Mouse (Mus musculus) ovary, postnatal 10 days (tissue): ENCODE measurements around the gene Acss2.
"Not testable (repeated sequence)": the region's sequence is repeated elsewhere in the genome, so short reads cannot be mapped to it uniquely, and the experiment has no call there.

Experiments used
- DNase-seq: peaks from one replicate; pipeline ENCODE4 v3.0.0; 2022; ENCODE audit warnings: low spot score

Acss2 gene

GRCm38 (mm10) chr2:155538463-155539057 is 20.8 kb downstream of the Acss2 start:
- not testable (repeated sequence) for DNase-seq

GRCm38 (mm10) chr2:155539696-155540095 is 21.9 kb downstream of the Acss2 start:
- DNase-seq, result no peak

GRCm38 (mm10) chr2:155540822-155541458 is 23.2 kb downstream of the Acss2 start:
- DNase-seq, result no peak

GRCm38 (mm10) chr2:155546955-155547354 is 29.2 kb downstream of the Acss2 start:
- DNase-seq, result no peak

- DNase-seq, result no peak
Measured at GRCm38 (mm10) chr2:155552336-155552735, 34.6 kb downstream of the Acss2 start.

GRCm38 (mm10) chr2:155552949-155553354 is 35.2 kb downstream of the Acss2 start:
- no peak for DNase-seq

GRCm38 (mm10) chr2:155554426-155554985 is 36.8 kb downstream of the Acss2 start:
- DNase-seq, result no peak

GRCm38 (mm10) chr2:155562209-155562608 is 44.5 kb downstream of the Acss2 start:
- no peak for DNase-seq

- DNase-seq, result no peak
Measured at GRCm38 (mm10) chr2:155562934-155563333, 45.2 kb downstream of the Acss2 start.

GRCm38 (mm10) chr2:155567751-155568150 is 50.0 kb downstream of the Acss2 start:
- no peak for DNase-seq

GRCm38 (mm10) chr2:155569223-155569807 is 51.6 kb downstream of the Acss2 start:
- DNase-seq, result no peak

- DNase-seq, result no peak
Measured at GRCm38 (mm10) chr2:155573001-155573400, 55.3 kb downstream of the Acss2 start.

GRCm38 (mm10) chr2:155573996-155574395 is 56.2 kb downstream of the Acss2 start:
- DNase-seq, result no peak

- no peak for DNase-seq
Measured at GRCm38 (mm10) chr2:155574700-155575099, 57.0 kb downstream of the Acss2 start.

GRCm38 (mm10) chr2:155576656-155577055 is 58.9 kb downstream of the Acss2 start:
- DNase-seq, result no peak

- no peak for DNase-seq
Measured at GRCm38 (mm10) chr2:155580331-155580730, 62.6 kb downstream of the Acss2 start.

- no peak for DNase-seq
Measured at GRCm38 (mm10) chr2:155582384-155582995, 64.7 kb downstream of the Acss2 start.

GRCm38 (mm10) chr2:155582996-155583395 is 65.2 kb downstream of the Acss2 start:
- no peak for DNase-seq

GRCm38 (mm10) chr2:155583927-155584530 is 66.3 kb downstream of the Acss2 start:
- peak; percentile 9 for DNase-seq

GRCm38 (mm10) chr2:155585082-155585481 is 67.3 kb downstream of the Acss2 start:
- DNase-seq, result no peak

- DNase-seq, result no peak
Measured at GRCm38 (mm10) chr2:155585486-155585885, 67.7 kb downstream of the Acss2 start.

GRCm38 (mm10) chr2:155588136-155588535 is 70.4 kb downstream of the Acss2 start:
- no peak for DNase-seq
